Mouse (Mus musculus) ES-Bruce4 (cell line): ENCODE results near the gene Map3k11.

ENCODE experiments used
- CTCF ChIP-seq: IDR thresholded peaks from one replicate; pipeline ENCODE4 v1.8.1; 2011; ENCODE audit warnings: low read depth, low read length
- EP300 ChIP-seq: IDR thresholded peaks from 2 replicates; pipeline ENCODE4 v1.6.1; 2011; ENCODE audit warnings: low read depth, low read length; ENCODE audit not compliant: insufficient read depth
- POLR2A ChIP-seq: IDR thresholded peaks from one replicate; pipeline ENCODE4 v1.8.1; 2011; ENCODE audit warnings: low read length; ENCODE audit not compliant: insufficient read depth

- TF ChIP-seq POLR2A (no peak), EP300 (no peak), CTCF (no peak)
Observed at GRCm38 (mm10) chr19:5692086-5692912, 3.8 kb downstream of the Map3k11 start.
